Mouse (Mus musculus) embryonic facial prominence, embryonic 14.5 days (tissue): ENCODE results near the gene 4933428G20Rik. TPM values are rescaled to one million over a fixed set of nuclear protein-coding genes. Genes with fewer than 3 reads are reported as not detected.

Experiments used
- ATAC-seq: fragments of 200-750 bp; cut with Nextera tagmentation; 2 replicates; pipeline ENCODE4 v1.8.0; 2017; ENCODE audit warnings: low read depth, moderate number of reproducible peaks, moderate TSS enrichment
- DNase-seq: peaks from one replicate; pipeline ENCODE4 v3.0.0-alpha.2; 2015; ENCODE audit warnings: low spot score
- H3K27ac ChIP-seq: fragments of 300-500 bp; sonication (generic); replicated peaks from 2 replicates; pipeline ENCODE4 v1.5.1; 2014; ENCODE audit warnings: low read depth, mild to moderate bottlenecking, low read length, moderate library complexity
- H3K27me3 ChIP-seq: fragments of 300-500 bp; sonication (generic); replicated peaks from 2 replicates; pipeline ENCODE4 v1.6.1; 2014; ENCODE audit warnings: low read length; ENCODE audit not compliant: control insufficient read depth, insufficient read depth
- H3K36me3 ChIP-seq: fragments of 300-500 bp; sonication (generic); 2 replicates; pipeline ENCODE4 v1.6.1; 2014; ENCODE audit warnings: low read length, mixed read lengths; ENCODE audit not compliant: control insufficient read depth, insufficient read depth
- H3K4me1 ChIP-seq: fragments of 300-500 bp; sonication (generic); 2 replicates; pipeline ENCODE4 v1.6.1; 2014; ENCODE audit warnings: antibody characterized with exemption, low read length; ENCODE audit not compliant: control insufficient read depth, insufficient read depth
- H3K4me2 ChIP-seq: fragments of 300-500 bp; sonication (generic); 2 replicates; pipeline ENCODE4 v1.6.1; 2014; ENCODE audit warnings: low read depth, mild to moderate bottlenecking, low read length, moderate library complexity, mixed read lengths
- H3K4me3 ChIP-seq: fragments of 300-500 bp; sonication (generic); 2 replicates; pipeline ENCODE4 v1.5.1; 2014; ENCODE audit warnings: low read depth, mild to moderate bottlenecking, low read length
- H3K9ac ChIP-seq: fragments of 300-500 bp; sonication (generic); 2 replicates; pipeline ENCODE4 v1.6.1; 2014; ENCODE audit warnings: low read depth, mild to moderate bottlenecking, low read length, moderate library complexity, mixed read lengths
- H3K9me3 ChIP-seq: fragments of 300-500 bp; sonication (generic); 2 replicates; pipeline ENCODE4 v1.6.1; 2016; ENCODE audit warnings: low read length; ENCODE audit not compliant: control insufficient read depth
- WGBS: fragments of 180-500 bp; shearing (Covaris S2); extraction: QIAGEN DNeasy Blood & Tissue Kit; methylation state at CpG from one replicate; pipeline ENCODE4 v1.1.7; 2014; 5-methylcytosine and 5-hydroxymethylcytosine counted together
- polyA plus RNA-seq: library from polyadenylated mRNA; unstranded; fragments of >200 nt; fragmentation: Nextera tagmentation; extraction: Ambion mirVana; gene quantifications from 2 replicates; pipeline ENCODE4 v1.2.1, GENCODE M21; 2014

The 4933428G20Rik gene
- polyA plus RNA-seq: 0.13 TPM in 1 of 2 replicates, not detected in the other

DNA sequence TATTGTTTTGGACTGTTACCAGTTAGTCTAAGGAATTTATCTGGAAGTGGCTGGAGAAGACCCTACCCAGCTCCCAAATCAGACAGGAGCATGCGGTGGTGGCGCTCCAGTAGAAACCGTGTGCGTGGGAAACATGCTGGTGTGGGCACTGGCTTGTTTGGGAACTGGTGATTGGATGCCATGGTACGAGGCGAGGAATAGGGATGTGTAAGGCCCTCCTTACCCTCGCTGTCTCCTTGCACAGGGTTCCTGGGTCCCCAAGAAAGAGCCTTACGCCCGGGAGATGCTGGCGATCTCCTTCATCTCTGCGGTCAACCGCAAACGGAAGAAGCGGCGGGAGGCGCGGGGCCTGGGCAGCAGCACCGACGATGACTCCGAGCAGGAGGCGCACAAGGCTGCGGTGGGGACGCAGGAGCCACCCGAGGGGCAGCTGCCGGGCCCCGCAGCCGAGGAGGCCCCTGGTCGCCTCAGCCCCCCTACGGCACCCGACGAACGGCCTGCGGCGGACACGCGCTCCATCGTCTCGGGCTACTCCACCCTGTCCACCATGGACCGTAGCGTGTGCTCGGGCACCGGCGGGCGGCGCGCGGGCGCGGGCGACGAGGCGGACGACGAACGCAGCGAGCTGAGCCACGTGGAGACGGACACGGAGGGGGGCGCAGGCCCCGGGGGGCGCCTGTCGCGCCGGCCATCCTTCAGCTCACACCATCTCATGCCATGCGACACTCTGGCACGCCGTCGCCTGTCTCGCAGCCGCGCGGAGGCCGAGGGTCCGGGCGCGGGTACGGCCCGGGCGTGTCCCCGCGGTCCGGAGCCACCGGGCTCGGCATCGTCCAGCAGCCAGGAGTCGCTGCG lies at the start of gene 4933428G20Rik:
Gene 4933428G20Rik, minus strand, starts transcription at position 476 of the 855 bp plus-strand sequence.
- peak within 1 kb of the TSS; percentile 45 for H3K9ac ChIP-seq
- H3K36me3 ChIP-seq: peaks cover 46% of the 10 kb centered on the region
- ATAC-seq (peak; percentile 5; the same call in 1 of the 2 replicates), DNase-seq (no peak)
- H3K4me2 ChIP-seq: peak within 1 kb of the TSS; percentile 48
- H3K4me1 ChIP-seq: peaks cover 12% of the 10 kb centered on the region
- 34% methylated on average over 17 of the region's 88 CpGs for WGBS
- peaks cover 42% of the 10 kb centered on the region for H3K27me3 ChIP-seq
- H3K9me3 ChIP-seq: no peaks in the 10 kb centered on the region
- no peak within 1 kb of the TSS for H3K27ac ChIP-seq
- H3K4me3 ChIP-seq: peak within 1 kb of the TSS; percentile 28

DNA sequence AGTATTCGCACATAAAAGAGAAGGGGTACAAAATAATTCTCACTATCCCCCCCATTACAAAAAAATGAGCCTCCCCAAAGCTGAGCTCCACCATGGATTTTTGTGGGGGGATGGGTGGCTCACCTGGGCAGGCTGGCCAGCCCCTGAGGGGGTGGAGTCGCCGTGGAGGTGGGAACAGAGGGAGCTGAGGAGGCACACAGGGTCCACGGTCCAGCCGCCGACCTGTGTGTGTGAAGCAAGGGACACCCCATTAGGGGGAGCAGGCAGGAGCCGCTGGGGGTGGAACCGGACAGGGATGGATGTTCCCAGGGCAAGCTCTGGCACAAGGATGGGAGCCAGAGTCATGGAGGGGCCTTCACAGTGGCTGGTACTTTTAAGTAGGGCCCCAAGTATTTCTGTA lies 48.6 kb upstream of the 4933428G20Rik start:
- DNase-seq (no peak), ATAC-seq (no peak)
- H3K27me3 ChIP-seq: peaks cover 86% of the 10 kb centered on the region

DNA sequence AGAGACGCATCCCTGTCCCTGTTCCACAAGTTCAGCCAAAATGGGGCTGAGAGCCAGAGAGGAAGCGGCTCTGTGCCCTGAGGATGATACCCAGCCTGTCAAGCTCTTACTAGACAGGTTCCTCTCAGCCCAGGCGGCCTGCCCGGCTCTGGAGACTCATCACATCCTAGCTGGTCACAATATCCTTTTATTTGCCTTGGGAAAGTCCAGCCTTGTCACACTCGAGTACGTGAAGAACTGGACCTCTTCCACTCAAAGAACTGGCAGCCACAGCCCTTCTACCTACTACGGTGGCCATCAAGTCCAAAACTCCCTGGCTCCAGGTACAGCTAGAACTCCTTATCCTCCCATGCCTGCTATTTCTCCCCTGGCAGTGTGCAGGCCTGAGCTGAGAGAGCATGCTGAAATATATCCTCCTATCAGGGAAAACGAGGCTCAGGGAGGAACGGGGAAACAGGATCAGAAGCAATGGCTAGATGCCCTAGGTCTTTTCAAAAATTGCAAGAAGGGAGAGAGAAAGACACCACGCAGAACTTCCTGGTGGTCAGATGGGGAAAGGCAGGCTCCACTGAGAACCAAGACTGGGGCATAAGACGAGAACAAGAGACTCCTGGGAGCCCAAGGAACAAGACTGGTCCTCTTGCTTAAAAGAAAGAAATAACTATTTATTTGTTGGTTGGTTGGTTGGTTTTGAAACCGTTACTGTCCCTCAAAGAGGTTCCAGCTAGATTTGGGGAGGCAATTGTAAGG lies 48.0 kb upstream of the 4933428G20Rik start:
- H3K36me3 ChIP-seq: no peaks in the 10 kb centered on the region
- no peak overlapping the region for H3K4me2 ChIP-seq
- H3K9ac ChIP-seq: no peak overlapping the region
- DNase-seq: no peak
- H3K27me3 ChIP-seq: peaks cover 86% of the 10 kb centered on the region
- 60% methylated on average over 12 of the region's 12 CpGs for WGBS
- H3K4me3 ChIP-seq: no peak overlapping the region
- ATAC-seq: no peak
- no peaks in the 10 kb centered on the region for H3K9me3 ChIP-seq
- no peak overlapping the region for H3K27ac ChIP-seq
- H3K4me1 ChIP-seq: peaks cover 6% of the 10 kb centered on the region; the same call in 1 of the 2 replicates

More for the DNA sequence above, 48.6 kb upstream of the 4933428G20Rik start:
- 41% methylated on average over 8 of the region's 8 CpGs for WGBS
- no peak overlapping the region for H3K9ac ChIP-seq
- H3K4me1 ChIP-seq: peaks cover 6% of the 10 kb centered on the region; the same call in 1 of the 2 replicates
- no peaks in the 10 kb centered on the region for H3K36me3 ChIP-seq
- no peak overlapping the region for H3K27ac ChIP-seq
- H3K4me3 ChIP-seq: no peak overlapping the region
- no peaks in the 10 kb centered on the region for H3K9me3 ChIP-seq
- H3K4me2 ChIP-seq: no peak overlapping the region

DNA sequence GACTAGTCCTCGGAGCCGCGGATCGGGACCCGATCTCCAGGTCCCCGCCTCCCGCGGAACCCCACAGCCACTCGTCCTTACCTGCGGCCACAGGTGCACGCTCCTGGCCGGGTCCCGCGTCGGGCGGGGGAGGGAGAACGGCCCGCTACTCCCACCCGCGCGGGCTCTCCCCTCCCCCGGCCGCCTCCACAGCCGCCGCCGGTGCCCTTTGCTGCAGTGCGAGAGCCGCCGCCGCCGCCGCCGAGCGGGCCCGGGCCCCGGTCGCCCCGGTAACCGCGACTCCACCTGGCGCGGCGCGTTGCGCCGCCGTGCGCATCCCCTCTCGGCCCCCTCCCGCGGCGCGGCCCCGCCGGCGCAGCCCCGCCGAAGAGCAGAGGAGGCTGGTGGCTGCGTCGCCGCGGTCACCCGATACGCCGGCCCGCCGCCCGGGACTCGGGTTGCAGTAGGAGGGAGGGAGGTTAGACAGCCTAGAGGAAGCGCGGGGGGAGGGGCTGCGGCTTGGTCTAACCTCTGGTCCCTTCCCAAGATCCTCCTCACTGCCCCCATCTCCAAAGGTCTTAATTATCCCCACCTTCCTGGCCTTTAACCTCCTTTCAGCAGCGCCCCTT lies 46.8 kb upstream of the 4933428G20Rik start:
- ATAC-seq: peak; percentile 75
- H3K9me3 ChIP-seq: no peaks in the 10 kb centered on the region
- DNase-seq: peak; percentile 73
- H3K27me3 ChIP-seq: peaks cover 77% of the 10 kb centered on the region
- no peaks in the 10 kb centered on the region for H3K36me3 ChIP-seq
- under 1% methylated on average over 26 of the region's 73 CpGs for WGBS
- H3K4me1 ChIP-seq: peaks cover 6% of the 10 kb centered on the region; the same call in 1 of the 2 replicates
- H3K27ac ChIP-seq: no peak overlapping the region
- peak overlapping the region; percentile 57 for H3K4me3 ChIP-seq
- H3K4me2 ChIP-seq: peak overlapping the region; percentile 99
- H3K9ac ChIP-seq: peak overlapping the region; percentile 65

DNA sequence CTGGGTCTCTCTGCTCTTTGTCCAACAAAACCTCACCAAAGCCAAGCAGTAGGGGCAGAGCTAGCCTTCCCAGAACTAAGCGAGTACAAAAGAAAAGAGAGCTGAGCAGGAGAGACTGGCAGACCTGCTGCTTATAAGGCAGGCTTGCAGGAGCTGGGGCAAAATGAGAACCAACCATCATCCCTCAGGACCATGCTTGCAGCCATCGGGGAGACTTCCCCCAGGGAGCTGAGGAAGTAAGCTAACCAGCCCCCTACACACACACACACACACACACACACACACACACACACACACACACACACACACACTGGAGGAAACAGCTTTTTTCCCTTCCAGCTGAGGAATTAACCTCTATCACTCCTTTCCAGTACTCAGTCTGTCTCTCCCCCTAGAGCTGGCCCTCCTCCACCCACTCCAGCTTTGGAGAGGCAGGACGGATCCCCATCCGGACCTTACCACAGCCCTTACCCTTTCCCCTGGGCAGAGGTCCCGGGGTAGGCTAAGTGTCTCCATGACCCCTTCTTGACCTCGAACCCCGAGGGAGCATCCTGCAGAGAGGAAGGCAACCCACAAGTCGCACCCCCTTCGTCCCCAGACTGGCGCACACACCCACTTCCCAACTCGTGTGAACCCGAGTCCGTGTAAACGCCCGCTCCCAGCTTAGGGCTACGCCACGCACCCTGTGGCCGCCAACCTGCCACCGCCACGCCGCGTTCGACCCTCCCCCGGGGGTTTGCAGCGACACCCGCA lies 45.8 kb upstream of the 4933428G20Rik start:
- peaks cover 67% of the 10 kb centered on the region for H3K27me3 ChIP-seq
- H3K4me3 ChIP-seq: peak overlapping the region; percentile 57
- H3K36me3 ChIP-seq: no peaks in the 10 kb centered on the region
- H3K9ac ChIP-seq: peak overlapping the region; percentile 65; the same call in 1 of the 2 replicates
- no peak for DNase-seq
- no peaks in the 10 kb centered on the region for H3K9me3 ChIP-seq
- 5% methylated on average over 26 of the region's 26 CpGs for WGBS
- H3K4me1 ChIP-seq: peaks cover 6% of the 10 kb centered on the region; the same call in 1 of the 2 replicates
- 0 out of 2 replicates have a peak, but pooled peaks have one; percentile 16 for ATAC-seq
- H3K27ac ChIP-seq: no peak overlapping the region
- peak overlapping the region; percentile 99 for H3K4me2 ChIP-seq

DNA sequence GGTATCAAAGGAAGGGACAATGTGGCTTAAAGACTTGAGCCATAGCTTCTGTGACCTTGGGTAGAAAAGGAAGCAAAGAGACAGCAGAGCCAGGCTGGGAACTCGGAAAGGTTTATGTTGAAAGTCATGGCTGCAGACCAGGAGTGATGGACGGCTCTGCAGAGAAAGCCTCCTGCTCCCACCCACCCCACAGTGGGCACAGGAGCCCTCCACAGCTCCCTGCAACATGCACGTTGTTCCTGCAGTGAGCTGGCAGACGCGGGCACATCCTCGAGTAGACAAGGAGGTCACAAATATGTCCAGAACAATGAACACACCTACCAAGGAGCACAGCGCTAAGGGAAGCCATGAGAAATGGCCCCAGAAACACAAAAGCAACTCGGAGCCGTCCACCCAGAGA lies 43.7 kb upstream of the 4933428G20Rik start:
- H3K27me3 ChIP-seq: peaks cover 50% of the 10 kb centered on the region
- H3K4me2 ChIP-seq: no peak overlapping the region
- H3K36me3 ChIP-seq: no peaks in the 10 kb centered on the region
- no peak for DNase-seq
- no peak overlapping the region for H3K4me3 ChIP-seq
- H3K9me3 ChIP-seq: no peaks in the 10 kb centered on the region
- no peak overlapping the region for H3K9ac ChIP-seq
- WGBS: 87% methylated on average over 9 of the region's 9 CpGs
- no peak overlapping the region for H3K27ac ChIP-seq
- no peak for ATAC-seq
- H3K4me1 ChIP-seq: peaks cover 10% of the 10 kb centered on the region

DNA sequence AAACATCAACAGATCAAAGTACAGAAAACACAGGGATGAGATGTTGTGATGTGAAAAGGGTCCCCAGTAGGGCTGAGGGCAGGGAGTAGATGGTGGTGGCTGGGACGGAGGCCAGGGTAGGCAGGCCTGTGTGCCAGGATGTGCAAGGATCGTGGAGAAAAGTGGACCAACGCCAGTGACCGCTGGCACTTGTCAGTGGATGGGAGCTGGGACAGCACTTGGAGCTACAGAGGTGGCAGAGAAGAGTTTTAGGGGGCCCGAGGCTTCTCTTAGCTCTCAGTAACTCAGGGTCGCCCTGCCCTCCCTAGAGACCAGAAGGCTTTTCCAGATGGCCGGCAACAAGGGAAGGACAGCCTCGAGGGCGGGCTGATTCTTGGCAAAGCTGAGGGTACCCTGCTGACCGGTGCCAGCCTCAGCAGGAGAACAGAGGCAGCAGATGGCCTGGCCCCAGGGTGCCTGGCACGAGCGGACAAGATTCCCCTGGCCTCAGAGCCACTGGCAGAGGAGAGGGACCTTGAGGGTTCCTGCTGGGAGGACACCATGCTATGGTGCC lies 43.1 kb upstream of the 4933428G20Rik start:
- 47% methylated on average over 12 of the region's 12 CpGs for WGBS
- Histone ChIP-seq H3K4me1 (peaks cover 10% of the 10 kb centered on the region), H3K4me2 (no peak overlapping the region), H3K27ac (no peak overlapping the region), H3K9me3 (no peaks in the 10 kb centered on the region), H3K9ac (no peak overlapping the region), H3K4me3 (no peak overlapping the region), H3K27me3 (peaks cover 43% of the 10 kb centered on the region), H3K36me3 (no peaks in the 10 kb centered on the region)
- DNase-seq (no peak), ATAC-seq (no peak)
